Mouse (Mus musculus) CD8-positive naive resting alpha-beta T cell, adult 2 months (primary cell): Measurements from ENCODE around the gene Slc5a11.

Experiments used
- DNase-seq, 2 experiments: peaks; one replicate each; pipeline ENCODE4 v3.0.0; 2022; ENCODE audit warnings: low read depth in 2 of 2, low spot score in 2 of 2

The Slc5a11 gene

GRCm38 (mm10) chr7:123211461-123211860, 3.1 kb upstream of the Slc5a11 start:
- DNase-seq = no peak

GRCm38 (mm10) chr7:123212316-123212715, 2.3 kb upstream of the Slc5a11 start:
- DNase-seq = no peak

GRCm38 (mm10) chr7:123215138-123215537, 558 bp downstream of the Slc5a11 start:
- no peak for DNase-seq

DNA sequence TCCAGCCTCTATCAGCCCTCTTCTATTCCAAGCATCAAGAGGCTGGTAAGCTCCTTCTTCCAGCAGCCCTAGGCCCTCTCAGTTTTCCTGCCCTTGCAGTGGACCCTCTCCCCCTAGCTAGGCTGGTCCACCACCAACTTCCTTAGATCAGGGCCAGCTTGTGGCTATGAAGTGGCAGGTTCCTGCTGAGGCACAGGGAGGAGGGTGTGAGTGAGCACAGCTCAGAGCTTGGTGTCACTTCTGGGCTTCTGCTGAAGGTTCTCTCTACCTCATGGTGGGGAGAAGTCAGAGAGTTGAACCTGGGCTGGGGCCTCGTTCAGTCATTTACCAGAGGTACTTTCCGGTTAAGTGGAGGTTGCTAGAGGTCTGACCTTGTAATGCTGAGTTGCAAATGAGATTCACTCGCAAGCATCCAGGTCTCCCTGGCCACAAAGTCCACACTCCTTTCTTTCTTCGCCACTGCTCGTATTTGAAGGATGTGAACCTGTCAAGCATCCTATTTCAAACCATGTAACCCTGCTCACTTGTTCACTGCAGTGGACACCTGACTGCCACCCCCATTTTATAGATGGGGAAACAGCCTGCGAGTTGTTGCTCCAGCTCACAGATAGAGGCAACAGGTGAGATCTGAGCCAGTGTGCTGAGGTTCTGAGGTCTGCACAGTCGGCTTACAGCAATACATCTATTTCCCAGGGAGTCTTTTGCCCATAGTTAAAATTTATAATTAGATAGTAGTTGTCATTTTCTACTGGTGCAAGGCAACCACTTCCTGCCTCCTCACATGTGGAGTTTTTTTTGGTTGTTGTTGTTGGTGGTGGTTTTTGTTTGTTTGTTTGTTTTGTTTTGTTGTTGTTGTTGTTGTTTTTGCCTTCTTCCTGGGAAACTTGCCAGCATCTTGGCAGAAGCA, 3.1 kb downstream of the Slc5a11 start:
- no peak for DNase-seq

- no peak for DNase-seq
These were observed 4.0 kb downstream of the Slc5a11 start for GRCm38 (mm10) chr7:123218620-123219019.

- DNase-seq = no peak
These were observed 5.4 kb downstream of the Slc5a11 start for GRCm38 (mm10) chr7:123219781-123220632.

DNA sequence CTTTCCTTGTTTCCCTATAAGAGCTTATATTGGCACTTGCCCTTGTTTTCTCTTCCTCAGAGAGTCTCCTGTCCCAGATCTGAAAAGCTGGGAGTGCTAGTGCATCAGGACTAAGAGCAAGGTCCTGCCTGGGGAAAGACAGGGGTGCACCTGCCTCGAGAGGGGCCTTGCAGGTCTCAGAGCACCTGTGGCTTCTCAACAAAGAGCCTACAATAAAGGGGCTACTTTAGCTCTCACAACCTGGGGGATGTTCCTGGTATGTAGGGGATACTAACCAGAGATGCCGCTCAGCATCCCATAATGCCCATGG, 6.0 kb downstream of the Slc5a11 start:
- DNase-seq = no peak

- DNase-seq = no peak
These were observed 9.5 kb downstream of the Slc5a11 start for GRCm38 (mm10) chr7:123224076-123224475.

GRCm38 (mm10) chr7:123225159-123225558, 10.6 kb downstream of the Slc5a11 start:
- no peak for DNase-seq

DNA sequence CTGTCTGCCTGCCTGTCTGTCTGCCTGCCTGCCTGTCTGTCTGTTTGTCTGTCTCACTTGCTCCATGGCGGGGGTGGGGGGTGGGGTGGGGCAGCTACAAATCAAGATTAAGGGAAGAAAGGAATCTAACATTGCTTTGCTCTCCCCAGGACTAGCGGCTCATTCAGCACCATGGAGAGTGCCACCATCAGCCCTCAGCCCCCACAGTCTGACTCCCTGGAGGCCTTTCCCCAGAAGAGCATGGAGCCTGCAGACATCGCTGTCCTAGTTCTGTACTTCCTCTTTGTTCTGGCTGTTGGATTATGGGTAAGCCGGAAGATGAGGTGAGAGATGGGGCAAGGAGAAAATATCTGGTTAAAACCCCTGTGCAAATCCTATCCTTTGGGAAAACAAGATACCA, 20.9 kb downstream of the Slc5a11 start:
- no peak for DNase-seq

DNA sequence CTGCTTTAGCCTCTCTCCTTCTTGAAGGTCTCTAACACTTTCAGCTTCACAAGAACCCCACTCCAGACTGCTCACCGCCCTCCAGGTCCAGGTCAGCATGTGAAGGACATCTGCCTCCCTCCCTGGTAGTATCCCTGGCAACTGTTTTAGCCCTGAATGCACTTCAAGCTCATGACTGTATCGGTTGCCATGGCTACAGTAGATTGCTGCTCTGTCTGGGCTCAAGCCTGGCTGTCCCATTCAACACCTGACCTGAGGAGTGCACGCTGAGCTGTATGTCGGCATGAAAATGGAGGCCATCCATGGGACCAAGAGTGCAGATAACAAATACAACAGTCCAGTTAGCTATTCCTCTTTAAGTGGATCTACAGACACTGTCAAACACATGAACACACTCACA, 24.0 kb downstream of the Slc5a11 start:
- no peak for DNase-seq

- no peak for DNase-seq
These were observed 25.5 kb downstream of the Slc5a11 start for GRCm38 (mm10) chr7:123240064-123240463.

DNA sequence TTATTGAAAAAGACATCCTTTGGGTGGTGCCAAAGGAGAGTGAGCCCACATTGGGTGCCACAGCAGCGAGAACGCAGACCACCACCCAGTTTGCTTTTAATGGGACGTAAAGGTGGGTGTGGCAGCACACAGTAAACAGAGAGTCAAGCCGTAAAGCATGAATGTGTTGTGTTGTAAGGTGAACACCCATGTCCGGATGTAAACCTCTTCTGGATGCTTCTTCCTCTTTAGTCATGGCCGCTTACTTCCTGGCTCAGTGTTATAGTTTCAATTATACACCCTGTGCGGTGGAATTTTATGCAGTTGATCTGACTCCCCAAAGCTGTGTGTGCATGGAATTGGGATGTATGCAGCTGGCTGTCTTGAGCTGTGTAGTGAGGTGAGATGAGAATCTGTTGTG, 27.7 kb downstream of the Slc5a11 start:
- no peak for DNase-seq

GRCm38 (mm10) chr7:123244833-123245232, 30.3 kb downstream of the Slc5a11 start:
- no peak for DNase-seq

DNA sequence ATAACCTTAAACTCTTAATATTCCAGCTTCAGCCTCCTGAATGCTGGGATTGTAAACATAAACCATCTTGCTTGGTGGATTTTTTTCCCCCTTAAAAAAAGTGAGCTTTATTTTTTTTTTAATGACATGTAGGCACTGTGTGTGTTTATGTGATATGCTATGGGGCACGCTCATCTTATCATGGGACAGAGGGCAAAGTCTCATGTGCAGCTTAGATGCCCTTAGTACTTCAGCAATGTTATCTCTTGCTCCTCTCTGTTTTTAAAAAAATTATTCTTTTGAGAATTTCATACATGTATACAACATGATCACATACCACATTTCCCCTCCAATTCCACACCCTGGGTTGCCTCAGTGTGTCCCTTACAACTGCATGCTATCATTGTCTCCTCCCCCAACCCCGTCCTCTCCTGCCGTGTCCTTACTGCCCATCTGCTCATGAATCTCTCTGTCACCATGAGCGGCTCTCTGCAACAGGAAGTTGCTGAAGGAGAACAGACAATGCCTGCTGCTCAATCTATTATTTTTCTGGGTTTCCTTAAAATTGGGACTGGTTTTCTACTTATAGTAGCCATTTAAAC, 32.0 kb downstream of the Slc5a11 start:
- no peak for DNase-seq

GRCm38 (mm10) chr7:123248166-123248565, 33.6 kb downstream of the Slc5a11 start:
- no peak for DNase-seq

DNA sequence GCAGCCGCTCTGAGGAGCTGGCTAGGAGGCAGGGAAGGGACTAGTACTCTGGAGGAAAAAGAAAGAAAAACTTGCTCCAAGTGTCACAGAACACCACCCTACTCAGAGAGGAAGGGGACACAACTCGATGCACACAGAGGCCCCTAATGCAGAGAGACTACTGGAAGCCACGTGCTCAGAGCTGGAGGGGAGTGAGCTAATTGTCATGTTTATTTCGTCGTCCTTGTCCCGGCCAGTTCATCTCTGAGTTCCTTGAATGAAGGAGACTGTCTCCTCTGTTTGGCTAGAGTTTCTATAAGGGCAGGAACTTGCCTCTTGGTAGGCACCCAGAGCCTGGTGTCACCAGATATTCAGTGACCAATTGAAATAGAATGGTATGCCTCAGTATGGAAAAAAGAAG, 36.8 kb downstream of the Slc5a11 start:
- DNase-seq = no peak

- no peak for DNase-seq
These were observed 38.8 kb downstream of the Slc5a11 start for GRCm38 (mm10) chr7:123253396-123253795.

DNA sequence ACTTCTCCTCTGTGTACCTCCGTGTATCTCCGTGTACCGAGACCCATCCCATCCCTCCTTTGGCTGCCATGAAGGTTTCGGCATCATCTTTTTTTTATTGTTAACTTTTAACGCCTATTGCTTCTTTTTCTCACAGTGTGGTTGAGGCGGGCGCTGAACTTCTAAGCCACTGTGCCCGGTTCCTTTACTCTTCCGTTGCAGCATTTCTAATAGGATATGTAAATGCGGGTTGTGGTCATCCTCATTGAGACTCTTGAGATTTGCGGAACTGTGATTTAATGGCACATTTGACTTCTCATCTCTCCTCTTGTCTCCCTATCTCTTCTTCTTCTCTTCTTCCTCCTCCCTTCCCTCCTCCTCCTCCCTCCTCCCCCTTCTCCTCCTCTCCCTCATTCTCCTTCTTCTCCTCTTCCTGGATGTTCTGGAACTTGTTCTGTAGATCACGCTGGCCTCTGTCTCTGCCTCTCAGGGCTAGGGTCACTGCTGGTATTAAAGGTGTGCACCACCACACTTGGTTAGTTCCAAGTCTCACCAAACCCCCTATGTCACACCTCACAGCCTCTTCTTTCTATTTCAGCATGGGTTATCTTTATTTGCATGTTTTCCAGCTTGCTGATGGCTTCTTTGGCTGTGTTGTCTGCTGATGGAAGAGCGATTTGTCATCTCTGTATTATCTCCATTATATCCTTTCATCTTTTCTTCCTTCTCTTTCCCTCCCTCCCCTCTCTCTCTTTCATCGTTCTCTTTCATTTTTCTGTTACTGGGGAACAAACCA, 39.8 kb downstream of the Slc5a11 start:
- DNase-seq = no peak

- DNase-seq = no peak
These were observed 43.5 kb downstream of the Slc5a11 start for GRCm38 (mm10) chr7:123258103-123258502.

DNA sequence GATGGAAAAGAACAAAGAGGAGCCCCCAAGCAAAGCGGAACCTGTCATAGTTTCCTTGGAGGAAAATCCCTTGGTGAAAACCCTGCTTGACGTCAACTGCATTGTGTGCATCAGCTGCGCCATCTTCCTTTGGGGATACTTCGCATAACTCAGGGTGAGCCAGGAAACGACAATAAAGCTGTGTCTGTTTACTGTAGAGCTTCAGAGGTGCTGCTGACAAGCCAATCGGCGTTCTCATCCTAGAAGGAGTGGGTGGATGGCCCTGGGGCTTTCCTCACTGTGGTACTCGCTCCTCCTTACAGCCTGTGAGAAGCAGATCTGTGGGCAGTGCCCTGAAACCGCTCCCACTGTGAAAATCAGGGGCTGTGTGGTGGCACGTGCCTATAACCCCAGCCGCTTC, 58.5 kb downstream of the Slc5a11 start:
- no peak for DNase-seq
